Mouse (Mus musculus) right cerebral cortex, postnatal 25 days (tissue): ENCODE measurements around the gene Rab42.
"Not testable (repeated sequence)": the region's sequence is repeated elsewhere in the genome, so short reads cannot be mapped to it uniquely, and the experiment has no call there.

Experiments used
- DNase-seq: peaks from one replicate; pipeline ENCODE4 v3.0.0; 2022

The Rab42 gene

GRCm38 (mm10) chr4:132311209-132311608, 8.0 kb upstream of the Rab42 start:
- no peak for DNase-seq

DNA sequence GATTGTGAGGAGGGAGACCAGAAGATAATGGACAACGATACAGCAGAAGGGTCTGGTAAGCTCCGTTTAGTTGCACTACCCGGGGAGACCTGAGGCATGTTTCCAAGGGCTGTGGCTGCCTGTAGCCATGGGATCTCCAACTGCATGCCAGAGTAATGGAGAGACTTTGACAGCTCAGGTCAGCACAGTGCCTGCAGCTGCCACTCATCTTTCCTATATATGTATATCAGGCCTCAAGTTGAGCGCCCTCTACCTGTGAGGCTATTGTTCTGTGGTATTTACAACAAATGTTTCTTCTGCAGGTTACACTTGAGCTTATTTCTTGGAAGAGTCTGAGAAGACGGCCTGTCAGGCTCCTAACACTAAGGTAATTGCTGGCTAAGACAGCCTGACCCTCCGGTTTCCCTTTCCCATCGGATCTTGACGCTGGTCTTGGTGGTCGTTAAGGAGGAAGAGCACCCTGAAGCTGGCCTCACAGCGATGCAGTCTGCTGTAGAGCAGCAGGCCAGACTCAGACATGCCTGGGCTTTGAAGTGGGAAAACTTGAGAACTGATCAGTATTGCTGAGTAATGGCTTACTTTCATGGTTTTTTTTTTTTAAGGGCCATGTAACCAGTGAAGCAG, 6.8 kb upstream of the Rab42 start:
- DNase-seq = no peak

DNA sequence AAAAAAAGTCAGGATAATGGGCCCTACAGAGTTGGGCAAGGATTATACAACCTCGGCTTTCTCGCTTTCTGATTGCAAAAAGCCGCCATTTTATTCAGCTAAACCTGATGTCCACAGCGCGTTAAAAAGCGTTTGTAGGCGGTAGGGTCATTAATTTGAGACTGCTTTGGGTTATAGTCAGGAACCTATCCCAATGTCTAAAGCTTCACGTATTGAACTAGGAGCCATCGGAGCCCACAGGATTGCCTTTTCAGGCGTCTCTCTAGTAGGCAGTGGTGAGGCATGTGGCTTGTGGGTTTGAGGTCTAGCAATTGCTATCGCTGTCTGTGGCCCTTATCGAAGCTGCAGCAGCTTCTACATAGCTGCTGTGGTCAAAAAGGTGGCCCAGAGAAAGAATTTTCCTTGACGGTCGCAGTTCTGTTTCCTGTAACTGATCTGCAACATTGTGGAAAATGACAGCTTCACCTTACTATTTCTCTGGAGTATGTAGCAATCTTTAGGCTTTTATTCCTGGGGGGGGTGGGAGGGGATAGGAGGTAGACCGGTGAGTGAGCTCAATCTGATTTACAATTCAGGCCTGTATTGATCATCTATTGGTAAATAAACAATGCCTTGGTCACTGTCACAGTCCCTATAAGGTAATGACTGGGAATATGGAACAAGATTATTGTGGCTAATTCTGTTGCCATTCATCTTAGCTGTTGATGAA, 6.1 kb upstream of the Rab42 start:
- peak; percentile 31 for DNase-seq

DNA sequence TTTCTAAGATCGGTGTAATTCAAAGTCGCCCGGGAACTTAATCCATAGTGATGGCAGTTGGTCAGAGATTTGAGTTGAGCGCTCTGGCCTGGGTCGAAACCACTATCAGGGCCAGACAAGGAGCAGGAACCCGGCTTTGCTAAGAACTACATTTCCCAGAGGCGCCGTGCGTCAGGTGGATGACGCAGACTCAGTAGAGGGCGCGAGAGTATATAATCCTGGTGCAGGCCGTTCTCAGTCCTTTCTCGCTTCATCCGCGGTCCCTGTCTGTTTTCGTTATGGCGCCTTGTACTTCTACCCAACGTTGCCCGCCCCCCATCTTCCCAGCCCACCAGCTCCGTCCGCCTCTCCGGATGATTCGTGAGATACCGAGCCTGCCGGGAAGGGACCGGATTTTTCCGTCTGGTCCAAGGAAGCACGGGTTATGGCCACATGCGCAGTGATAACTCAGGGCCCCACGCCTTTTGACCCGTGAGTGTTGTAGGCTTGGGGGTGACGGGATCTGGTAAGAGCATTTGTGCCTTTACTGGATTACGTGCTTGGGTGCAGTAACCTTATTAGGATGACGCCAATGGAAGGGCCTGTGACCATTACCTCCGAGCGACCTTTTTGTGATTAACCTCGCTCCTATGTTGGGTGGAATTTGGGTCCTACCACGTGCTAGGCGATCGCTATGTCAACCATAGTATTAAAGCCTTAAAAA, 5.4 kb upstream of the Rab42 start:
- peak; percentile 90 for DNase-seq

DNA sequence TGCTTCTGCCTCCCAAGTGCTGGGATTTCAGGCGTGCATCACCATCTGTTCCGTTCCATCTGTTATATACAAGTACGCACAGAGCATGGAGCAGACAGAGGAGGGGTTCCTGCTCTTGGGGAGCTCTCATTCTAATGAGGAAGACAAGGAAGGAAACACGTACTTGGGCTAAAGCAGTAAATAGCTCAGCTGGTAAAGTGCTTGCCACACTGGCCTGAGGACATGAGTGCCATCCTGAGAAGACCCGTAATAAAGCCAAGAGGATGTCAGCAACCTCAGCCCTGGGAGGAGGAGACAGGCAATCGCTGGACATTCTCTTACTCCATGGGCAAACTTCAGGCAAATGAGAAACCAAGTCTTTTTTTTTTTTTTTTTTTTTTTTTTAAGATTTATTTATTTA, 2.8 kb upstream of the Rab42 start:
- DNase-seq = no peak

GRCm38 (mm10) chr4:132305276-132305675, 2.1 kb upstream of the Rab42 start:
- DNase-seq = no peak

GRCm38 (mm10) chr4:132303484-132303883, 299 bp upstream of the Rab42 start:
- DNase-seq = not testable (repeated sequence)

GRCm38 (mm10) chr4:132301965-132302938, 933 bp downstream of the Rab42 start:
- no peak for DNase-seq

DNA sequence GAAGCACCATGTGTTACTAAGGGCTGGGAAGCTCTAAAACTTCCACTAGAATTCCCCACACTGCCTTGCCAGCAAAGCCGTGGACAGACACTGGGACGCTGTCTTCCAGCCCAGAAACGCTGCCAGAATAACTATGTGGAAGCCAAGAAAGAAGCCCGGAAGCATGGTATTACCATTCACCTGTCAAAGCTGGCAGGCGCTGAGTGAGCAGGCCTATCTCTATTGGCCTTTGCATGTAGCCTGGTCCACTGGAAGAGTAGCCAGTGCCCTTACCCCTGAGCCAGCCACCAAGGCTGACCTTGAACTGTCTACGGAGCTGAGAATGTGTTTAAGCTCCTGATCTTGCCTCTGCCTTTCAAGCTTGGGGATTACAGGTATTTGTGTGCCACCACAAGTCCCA, 1.7 kb downstream of the Rab42 start:
- no peak for DNase-seq

DNA sequence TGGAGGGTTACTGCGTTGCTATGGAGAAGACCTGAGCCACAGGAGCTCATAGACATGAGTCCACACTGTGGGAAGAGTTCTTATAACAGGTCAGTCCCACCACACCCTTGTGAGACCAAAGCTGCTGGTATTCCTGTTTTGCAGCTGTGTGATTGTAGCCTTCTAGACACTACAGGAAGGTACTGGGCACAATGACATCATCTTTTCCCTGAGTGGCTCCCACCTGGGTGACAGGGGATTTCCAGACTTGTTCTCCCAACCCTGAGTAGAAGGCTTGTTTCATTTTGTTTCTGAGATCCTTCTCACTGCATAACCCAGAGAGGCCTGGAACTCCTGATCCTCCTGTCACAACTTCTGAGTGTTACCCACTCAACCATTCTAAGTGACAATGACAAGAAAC, 3.3 kb downstream of the Rab42 start:
- DNase-seq = no peak

GRCm38 (mm10) chr4:132295696-132296390, 7.3 kb downstream of the Rab42 start:
- no peak for DNase-seq

- DNase-seq = no peak
These were observed 9.4 kb downstream of the Rab42 start for GRCm38 (mm10) chr4:132293682-132294240.

DNA sequence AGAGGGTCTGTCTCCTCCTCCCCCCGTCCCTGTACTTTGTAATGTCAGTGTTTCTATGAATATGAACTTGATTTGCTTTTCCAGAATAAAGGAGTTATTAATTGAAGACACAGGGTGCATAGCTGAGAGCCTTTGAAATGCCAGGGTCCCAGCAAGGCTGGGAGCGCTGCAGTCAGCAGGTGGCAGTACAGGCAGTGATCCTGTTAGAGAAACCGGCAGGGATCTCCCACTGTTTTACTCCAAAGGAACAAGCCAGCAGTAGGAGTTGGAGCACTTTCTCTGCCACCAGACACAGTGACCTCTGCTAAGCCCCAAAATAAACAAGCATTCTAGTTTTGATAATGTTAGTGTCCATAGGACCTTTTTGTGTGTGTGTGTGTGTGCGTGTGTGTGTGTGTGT, 10.2 kb downstream of the Rab42 start:
- no peak for DNase-seq

DNA sequence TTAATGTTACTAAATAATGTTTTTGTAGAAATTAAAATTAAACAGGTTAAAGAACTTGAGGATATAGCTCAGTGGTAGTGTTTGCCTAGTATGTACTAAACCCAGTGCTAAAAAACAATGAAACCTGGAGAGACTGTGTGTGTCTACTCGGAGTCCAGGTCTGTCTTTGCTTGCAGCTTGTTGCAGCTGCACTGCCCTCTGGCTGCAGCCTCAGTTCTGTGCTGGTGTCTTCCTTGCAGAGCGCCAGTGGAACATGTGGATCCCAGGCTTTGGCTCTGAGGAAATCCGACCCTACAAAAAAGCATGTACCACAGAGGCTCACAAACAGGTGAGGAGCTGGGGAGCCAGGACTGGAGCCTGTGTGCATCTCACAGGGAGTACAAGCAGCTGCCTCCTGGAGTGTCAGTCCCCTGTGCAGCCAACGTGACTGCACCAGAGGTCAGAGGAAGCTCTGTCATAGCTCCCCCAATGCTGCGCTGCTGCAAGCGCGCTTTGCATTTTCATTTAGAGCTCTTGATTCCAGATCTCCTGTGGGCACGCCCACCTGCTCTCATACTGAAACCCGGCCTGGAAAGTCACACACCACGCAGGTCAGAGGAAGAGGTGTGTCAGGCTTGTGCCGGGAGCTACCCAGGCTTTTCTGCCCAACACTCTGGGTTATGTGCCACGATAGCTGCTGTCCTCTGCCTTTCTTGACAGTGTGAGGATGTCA, 11.4 kb downstream of the Rab42 start:
- no peak for DNase-seq

- no peak for DNase-seq
These were observed 12.1 kb downstream of the Rab42 start for GRCm38 (mm10) chr4:132291056-132291455.

- DNase-seq = not testable (repeated sequence)
These were observed 14.3 kb downstream of the Rab42 start for GRCm38 (mm10) chr4:132288840-132289239.

- DNase-seq = no peak
These were observed 27.2 kb downstream of the Rab42 start for GRCm38 (mm10) chr4:132275949-132276348.

GRCm38 (mm10) chr4:132274156-132274862, 28.9 kb downstream of the Rab42 start, which contains the start of gene Taf12:
Gene Taf12 (plus strand): TSS chr4:132274375.
- peak; percentile 92 for DNase-seq

- DNase-seq = no peak
These were observed 30.0 kb downstream of the Rab42 start for GRCm38 (mm10) chr4:132273166-132273565.
